Mouse (Mus musculus): ENCODE results near the gene Etnk1.

DNA sequence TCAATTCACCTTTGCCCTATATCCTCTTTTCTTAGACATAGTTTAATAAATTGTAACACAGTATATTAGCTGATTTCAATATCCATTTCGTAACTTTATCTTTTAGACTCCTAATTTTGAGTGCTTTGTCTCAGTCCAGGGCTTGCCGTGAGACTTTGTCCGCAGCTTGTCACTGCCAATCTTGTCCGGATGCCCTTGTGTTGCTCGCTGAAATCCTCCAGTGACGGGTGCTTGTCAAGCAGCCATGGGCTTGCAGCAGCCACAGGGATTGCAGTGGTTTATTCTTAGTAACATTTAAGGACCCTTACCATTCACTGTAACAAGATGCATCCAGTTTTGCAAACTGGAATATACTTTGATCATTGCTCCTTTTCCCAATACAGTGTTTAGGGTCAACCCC is 26.6 kb downstream of the Etnk1 start:
- TF ChIP-seq CTCF (IDR thresholded peaks at IDR 0.05; ENCODE audit: low read depth, low read length), result no peak
- no peak for TF ChIP-seq POLR2A (IDR thresholded peaks at IDR 0.05; ENCODE audit: extremely low read depth, insufficient read depth, low read length)

All from liver, adult 2 months (tissue).